Mouse (Mus musculus) activated CD4-positive, CD25-positive, alpha-beta regulatory T cell, adult 4 months (primary cell): ENCODE data around the gene Ppt2. TPM values are rescaled to one million over a fixed set of nuclear protein-coding genes. Genes with fewer than 3 reads are reported as not detected.
A peak's percentile ranks its signal among the peaks of the same experiment; 100 is the strongest.

Experiments
- ATAC-seq: one replicate; pipeline ENCODE4 v1.8.0; 2017
- polyA plus RNA-seq, 2 experiments: library from polyadenylated mRNA; unstranded; fragments of 100-300 nt; shearing (Covaris generic); gene quantifications; one replicate each; pipeline ENCODE4 v1.2.1; 2017

The Ppt2 gene
- polyA plus RNA-seq, 2 experiments from 2014 or later = 13.3 to 16.8 TPM

DNA sequence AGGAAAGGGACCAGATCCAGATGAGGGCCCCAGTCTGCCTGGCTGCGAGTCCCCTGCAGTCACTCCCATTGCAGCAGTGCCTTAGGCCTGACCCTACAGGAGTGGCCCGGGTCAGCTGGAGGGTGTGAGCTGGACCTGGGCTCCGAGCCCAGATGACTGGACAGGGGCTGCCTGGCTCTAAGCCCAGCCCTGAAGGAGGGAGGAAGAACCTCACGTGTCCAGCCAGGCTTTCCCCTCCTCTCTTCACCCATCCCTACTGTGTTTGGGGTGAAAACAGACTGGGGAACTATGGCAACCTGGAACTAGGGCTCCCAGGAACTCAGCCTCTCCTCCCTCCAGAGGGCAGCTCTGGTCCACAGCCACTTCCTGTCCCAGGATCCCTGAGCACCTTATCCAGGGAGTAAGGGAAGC, 27.3 kb upstream of the Ppt2 start:
- ATAC-seq = no peak

DNA sequence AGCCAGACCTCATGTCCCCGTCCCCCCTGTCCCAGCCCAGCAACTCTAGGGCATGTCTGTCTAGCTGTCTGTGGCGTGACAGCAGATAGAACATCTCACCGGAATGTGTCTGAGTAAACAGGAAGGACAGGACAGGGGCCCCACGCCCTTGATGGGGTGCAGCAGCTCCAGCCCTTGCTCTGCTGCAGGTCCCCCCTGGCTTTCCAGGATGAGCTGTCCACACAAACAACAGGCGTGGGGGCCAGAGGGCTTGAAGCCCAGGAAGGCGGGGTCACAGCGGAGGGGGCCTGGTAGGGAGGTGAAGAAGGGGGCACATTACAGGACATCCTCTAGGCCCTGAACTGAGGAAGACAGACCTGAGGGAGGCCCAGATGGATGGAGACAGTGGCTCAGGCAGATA, 26.9 kb upstream of the Ppt2 start:
- ATAC-seq = no peak

DNA sequence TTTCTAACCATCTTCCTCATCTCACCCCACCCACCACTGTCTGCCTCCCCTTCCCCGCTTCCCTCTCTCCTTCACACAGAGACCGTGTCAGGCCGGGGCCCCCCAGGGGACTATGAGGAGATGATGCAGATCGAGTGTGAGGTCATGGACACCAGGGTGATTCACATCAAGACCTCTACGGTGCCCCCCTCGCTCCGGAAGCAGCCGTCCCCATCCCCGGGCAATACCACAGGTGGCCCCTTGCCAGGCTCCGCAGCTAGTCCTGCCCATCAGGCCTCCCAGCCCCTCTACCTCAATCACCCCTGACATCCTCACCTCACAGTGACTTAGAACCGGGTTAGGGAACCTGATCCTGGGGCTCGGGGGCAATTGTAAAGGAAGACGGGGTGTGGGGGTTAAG, 26.1 kb upstream of the Ppt2 start:
- no peak for ATAC-seq

DNA sequence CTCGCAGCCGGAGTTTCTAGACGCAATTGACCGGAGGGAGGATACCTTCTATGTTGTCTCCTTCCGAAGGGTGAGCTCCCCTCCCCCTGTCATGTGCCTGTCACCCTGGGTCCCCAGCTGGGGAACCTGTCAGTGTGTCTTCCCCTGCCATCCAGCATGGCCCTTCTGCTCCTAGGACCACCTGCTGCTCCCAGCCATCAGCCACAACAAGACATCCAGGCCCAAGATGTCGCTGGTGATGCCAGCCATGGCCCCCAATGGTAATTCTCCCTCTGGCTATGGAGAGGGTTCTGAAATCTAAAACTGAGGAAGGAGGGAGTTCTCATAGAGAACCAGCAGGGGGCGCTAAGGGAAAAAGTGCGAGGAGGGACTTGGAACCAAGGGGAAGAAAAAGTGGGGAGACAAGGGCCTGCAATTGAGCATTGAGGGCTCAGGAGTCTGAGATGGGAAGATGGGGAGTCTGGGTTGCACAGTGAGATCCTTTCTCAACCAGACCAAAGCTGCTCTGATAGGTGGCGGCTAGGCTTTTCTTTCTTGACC, 25.5 kb upstream of the Ppt2 start:
- ATAC-seq = no peak

DNA sequence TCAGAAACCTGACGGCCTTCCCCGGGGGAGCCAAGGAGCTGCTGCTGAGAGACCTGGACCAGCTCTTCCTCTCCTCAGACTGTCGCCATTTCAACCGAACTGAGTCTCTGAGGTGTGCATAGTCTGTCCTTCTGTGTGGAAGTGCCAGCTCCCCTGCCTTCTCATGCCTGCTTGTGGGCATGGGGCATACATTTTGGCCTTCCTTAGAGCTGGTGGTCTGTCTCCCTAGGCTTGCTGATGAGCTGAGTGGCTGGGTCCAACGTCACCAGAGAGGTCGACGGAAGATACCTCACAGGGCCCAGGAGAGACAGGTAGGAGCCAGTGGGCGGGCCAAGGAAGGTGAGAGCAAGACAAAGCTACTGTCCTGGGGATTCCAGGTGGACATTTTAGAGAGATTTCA, 24.7 kb upstream of the Ppt2 start:
- no peak for ATAC-seq

DNA sequence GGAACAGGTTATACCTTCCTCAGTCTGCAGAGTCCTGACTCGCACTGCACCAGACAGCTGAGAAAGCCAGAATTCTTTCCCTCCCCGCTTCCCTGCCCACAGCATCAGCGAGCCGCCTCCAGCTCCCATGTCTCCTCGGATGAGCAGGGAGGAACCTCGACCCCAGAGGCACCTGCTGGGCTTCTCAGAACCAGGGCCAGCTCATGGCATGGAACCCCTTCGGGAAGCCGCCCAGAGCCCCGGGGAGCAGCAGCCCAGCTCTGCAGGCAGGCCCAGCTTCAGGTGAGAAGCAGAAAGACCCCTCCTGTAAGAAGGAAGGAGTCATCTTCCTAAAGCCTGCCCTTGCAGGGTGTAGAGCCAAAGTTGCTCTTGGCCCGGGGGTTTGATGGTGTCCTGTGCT, 24.2 kb upstream of the Ppt2 start:
- no peak for ATAC-seq

DNA sequence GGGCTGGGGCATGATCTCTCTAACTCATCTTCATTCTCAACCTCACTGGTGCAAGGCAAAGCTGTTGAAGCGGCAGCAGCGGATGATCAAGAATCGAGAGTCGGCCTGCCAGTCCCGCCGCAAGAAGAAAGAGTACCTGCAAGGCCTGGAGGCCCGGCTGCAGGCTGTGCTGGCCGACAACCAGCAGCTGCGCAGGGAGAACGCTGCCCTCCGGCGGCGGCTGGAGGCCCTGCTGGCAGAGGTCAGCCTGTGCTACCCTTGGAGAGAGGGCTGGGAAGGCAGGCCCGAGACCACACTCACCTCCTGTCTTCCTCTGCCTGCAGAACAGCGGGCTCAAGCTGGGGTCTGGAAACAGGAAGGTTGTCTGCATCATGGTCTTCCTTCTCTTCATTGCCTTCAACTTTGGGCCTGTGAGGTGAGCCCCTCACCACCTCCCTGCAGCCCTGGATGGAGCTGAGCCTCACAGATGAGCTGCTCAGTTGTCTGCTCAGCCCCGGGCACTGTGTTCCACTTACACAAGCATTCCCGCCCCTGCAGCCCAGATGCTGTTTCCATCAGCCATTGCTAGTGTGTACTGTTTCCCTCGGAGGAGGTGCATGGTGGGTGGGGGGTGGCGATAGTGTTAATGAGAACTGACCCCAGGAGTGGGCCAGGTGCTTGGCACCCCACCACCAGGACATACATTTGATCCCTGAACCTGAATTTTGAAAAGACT, 23.4 kb upstream of the Ppt2 start:
- no peak for ATAC-seq

DNA sequence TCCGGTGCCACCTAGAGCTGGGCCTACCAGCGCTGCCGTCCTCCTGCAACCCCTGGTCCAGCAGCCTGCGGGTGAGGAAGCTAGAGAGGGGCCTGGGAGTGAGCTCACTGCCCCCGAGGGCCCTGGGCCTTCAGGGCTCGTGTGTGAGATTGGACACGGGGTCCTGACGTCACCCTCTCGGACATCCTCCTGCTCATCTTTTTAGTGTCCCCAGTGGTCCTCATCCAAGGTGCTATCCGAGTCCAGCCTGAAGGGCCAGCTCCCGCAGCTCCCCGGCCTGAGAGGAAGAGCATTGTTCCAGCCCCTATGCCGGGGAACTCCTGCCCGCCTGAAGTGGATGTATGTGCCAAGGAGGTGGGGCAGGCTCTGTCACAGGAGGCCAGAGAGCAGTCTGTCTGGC, 22.5 kb upstream of the Ppt2 start:
- no peak for ATAC-seq

DNA sequence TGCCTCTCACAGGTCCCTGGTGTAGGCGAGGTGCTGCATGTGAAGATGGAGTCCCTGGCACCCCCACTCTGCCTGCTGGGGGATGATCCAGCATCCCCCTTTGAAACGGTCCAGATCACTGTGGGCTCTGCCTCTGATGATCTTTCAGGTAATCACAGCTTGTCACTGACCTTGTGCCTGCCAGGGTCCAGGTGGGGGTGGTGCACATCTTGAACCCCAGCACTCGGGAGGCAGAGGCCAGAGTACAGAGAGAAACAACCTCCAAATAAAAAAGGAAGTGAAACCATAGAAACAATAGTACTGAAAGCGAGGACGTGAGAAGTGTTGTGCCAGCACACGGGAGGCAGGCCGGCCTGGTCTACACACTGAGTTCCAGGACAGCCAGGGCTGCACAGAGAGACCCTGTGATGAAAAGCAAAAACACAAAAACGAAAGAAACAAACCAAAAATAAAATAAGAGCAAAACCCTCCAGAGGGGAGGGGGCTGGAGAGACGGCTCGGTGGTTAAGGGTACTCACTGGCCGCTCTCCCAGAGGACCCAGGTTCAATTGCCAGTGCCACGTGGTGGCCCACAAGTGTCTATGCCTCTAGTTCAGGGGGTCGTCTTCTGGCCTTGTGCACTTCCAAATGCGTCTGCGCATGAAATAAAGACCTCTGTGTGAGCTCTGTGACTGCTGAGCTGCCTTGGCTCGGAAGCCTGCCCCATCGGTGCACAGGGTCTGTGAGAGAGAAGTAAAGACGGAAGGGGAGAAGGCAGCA, 21.0 kb upstream of the Ppt2 start:
- ATAC-seq = no peak

DNA sequence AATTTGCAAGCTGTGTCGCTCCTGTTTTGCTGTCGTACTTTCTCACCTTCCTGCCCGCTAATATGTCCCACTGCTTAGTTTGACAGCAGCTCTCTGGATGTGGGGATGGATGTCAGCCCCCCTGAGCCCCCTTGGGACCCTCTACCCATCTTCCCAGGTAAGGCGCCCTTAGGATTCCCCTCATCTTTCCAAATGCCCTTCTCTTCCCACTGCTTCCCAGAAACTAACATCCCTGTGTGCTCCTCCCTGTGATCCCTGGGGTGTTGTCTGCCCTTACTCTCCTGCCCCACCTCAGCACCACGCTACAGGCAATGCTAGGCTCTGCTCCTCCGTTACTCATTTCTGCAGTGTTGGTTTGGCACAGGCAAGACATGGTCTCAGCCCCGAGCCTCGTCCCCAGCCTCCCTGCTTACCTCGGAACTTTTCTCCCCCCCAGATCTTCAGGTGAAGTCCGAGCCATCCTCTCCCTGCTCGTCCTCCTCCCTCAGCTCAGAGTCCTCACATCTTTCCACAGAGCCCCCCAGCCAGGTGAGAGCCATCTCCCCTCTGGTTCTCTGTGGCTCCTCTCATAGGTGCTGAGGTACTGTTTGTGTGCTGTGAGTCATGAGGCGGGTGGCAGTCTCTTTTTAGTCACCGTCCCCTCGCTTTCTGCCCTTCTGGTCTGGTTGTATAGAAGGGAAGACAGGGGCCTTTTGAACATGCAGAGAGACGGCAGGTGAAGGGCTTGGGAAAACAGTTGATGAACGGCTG, 20.0 kb upstream of the Ppt2 start:
- no peak for ATAC-seq

DNA sequence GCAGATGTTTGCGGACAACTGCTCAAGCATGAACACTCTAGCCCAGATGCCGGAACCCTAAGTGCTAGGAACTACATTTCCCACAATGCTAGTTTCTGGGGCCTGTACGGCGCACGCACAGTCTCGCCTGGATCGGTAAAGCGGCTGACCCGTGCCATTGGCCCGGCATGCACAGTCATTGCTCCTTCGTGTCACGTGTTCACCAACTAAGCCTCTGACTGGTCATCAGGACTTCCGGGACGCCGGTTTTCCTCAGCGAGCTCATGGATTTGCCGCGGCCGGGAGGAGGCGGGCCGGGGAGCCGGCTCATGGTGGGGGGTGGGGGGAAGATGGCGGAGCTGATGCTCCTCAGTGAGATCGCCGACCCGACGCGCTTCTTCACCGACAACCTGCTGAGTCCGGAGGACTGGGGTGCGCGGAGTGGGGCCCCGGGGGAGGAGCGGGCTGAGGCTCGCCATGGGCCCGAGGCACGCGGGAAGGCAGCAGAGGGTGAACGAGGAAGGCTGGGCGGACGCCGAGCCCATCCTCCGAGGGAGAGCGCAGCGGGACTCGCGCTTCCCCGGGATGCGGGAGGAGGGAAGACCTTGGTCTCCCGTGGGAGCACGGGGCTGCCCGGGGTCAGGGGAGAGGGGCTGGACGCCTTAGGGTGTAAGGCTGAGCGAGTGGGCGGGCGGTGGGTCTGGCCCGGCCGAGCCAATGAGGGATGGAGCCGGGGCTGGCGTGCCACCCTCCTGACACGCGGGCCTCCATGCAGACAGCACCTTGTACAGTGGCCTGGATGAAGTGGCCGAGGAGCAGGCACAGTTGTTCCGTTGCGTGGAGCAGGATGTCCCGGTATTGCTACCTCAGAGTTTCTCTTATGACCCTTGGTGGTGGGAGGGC, 18.8 kb upstream of the Ppt2 start, which contains the start of gene Atf6b:
TSS of gene Atf6b (plus strand) at position 241 of the 882 bp plus-strand sequence.
- peak; percentile 98 for ATAC-seq

DNA sequence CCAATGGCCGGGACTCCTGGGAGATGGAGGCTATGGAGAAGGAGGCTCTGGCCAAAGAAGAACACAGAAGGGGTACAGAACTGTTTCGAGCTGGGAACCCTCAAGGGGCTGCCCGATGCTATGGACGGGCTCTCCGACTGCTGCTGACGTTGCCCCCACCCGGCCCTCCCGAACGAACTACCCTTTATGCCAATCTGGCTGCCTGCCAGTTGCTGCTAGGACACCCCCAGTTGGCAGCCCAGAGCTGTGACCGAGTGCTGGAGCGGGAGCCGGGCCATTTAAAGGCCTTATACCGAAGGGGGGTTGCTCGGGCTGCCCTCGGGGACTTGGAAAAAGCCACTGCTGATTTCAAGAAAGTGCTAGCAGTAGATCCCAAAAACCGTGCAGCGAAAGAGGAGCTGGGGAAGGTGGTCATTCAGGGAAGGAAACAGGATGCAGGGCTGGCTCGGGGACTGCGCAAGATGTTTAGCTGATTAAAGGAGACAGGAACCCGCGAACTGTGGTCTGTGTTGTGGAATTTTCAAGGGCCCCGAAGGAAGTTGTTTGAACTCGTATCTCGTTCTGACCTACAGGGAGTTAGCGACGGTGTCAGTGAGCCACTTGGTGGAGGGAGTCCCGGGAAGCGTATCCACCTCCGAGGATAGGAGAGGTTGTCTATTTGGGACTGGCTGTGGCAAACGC, 17.7 kb upstream of the Ppt2 start:
- ATAC-seq = no peak

DNA sequence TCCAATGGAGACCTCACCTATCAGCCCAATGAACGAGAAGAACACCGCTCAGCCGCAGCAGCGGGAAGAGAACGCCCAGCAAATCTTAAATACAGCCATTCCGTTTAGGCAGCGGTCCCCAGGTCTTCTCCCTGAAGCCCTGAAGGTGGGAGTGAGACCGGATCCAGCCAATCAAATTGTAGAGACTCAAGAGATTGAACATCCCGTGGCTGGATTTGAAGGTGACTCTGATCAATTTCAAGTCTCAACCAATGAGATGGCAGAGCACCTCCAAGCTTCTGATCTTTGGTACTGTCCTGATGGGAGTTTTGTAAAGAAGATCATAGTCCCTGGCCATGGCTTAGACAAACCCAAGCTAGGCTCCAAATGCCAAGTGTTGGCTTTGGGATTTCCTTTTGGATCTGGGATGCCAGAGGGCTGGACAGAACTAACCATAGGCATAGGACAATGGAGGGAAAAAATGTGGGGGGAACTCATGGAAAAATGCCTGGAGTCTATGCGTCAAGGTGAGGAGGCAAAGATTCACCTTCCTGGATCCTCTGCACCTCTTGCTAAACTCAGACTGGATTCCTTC, 17.0 kb upstream of the Ppt2 start:
- no peak for ATAC-seq

DNA sequence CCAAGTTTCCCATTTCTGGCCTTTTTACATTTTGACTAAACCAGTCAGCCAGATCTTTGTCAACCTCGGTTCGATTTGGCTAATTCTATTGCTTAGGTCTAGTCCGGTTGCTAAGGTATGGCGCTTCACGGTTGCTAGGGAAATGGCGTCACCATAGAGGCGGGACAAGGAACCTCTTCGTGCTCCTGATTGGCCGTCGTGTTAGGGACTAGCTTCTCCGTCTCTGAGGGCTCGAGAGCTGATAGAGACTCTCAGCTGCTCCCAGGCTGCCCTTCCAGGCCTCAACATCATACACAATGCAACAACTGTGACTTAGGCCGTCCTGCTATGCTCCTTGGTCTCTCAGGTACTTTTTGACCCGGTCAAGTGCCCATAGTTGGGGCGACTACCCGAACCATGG, 16.3 kb upstream of the Ppt2 start, which contains the start of gene Fkbpl:
TSS of gene Fkbpl (plus strand) at position 157 of the 400 bp plus-strand sequence.
- ATAC-seq = peak; percentile 73

DNA sequence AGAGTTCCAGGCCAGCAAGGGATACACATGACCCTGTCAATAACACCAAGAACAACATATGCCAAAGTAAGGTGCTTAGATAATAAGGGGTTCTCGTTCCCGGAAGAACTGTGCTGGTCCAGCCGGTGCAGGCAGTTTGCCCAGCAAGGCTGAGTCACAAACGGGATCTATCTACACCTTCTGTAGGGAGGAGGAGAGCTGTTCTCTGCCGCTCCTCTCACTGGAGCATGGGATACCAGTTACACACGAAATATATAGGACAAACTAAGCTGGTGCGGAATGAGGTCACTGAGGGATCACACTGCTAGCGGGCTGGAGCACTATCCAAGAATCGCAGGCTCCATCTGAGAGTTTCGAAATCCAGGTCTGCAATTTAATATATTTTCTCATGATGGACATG, 15.6 kb upstream of the Ppt2 start:
- ATAC-seq = no peak

DNA sequence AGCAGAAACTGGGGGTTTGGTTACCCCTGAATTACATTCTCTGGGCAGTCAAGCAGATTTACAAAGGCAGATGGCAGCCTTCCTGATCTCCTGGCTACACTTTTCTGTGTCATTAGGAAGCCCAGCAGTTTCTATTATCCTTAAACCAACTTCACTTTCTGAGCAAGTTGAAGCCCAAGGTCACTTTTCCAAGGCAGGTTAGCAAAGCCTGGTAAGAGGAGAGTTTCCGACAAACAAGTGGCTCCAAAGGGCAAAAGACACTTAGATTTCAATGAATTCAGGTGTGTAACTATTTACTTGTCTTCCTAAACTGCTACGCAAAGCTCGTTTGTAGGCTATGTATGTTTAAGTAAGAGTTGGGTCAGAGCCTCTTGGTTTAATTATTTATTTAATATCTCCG, 15.1 kb upstream of the Ppt2 start:
- ATAC-seq = no peak

DNA sequence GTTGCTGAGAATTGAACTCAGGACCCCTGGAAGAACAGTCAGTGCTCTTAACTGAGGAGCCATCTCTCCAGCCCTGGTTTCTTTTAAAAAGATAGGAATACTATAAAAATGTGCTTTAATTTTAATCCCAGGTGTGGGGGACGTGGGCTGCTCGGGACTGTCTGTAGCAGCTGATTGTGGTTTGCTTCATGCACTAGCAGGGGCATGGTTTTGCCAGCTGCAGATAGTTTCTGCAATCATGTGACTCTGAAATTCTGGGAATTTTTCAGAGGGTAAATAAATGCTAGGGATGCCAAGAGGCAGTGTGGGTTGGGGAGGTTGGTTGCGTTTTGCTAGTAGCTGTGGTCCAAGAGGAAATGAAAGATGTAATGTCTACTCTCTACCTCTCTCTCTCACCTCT, 13.6 kb upstream of the Ppt2 start:
- no peak for ATAC-seq

DNA sequence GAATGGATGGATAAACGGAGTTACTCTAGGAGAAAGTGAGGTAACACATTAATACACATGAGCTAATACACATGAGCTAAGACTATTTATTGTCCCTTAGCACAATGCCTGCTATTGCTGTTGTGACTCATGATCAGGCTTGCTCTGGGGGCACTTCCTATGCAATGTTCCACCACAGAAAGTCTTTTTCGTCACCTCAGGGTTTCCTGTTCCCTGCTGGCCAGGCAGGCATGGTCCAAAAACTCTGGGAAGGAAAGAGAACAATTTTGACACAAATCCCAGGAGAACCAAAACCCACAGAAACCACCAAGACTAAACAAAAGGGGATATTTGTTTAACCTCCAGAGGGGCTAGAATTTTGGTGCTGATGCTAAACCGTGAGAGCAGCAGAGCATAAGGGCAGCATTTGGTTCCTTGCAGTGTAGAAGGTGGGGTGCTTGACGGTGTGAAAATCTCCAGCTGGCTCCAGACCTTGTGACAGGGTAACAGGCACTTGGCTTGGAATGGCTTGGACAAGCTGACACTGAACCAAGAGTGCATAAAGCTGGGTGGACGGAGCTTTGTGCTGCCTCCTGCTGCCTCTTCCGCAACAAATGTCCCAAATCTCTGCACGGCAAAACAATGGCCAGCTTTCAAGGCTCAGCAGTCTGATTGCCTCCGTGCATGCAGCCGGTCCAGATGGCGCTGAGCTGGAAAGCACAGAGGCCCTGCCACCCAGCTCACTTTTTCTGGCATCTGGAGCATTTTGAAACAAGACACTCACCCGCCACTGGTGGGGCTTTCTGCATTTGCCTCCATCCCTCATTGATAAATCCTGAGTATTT, 12.7 kb upstream of the Ppt2 start:
- no peak for ATAC-seq

DNA sequence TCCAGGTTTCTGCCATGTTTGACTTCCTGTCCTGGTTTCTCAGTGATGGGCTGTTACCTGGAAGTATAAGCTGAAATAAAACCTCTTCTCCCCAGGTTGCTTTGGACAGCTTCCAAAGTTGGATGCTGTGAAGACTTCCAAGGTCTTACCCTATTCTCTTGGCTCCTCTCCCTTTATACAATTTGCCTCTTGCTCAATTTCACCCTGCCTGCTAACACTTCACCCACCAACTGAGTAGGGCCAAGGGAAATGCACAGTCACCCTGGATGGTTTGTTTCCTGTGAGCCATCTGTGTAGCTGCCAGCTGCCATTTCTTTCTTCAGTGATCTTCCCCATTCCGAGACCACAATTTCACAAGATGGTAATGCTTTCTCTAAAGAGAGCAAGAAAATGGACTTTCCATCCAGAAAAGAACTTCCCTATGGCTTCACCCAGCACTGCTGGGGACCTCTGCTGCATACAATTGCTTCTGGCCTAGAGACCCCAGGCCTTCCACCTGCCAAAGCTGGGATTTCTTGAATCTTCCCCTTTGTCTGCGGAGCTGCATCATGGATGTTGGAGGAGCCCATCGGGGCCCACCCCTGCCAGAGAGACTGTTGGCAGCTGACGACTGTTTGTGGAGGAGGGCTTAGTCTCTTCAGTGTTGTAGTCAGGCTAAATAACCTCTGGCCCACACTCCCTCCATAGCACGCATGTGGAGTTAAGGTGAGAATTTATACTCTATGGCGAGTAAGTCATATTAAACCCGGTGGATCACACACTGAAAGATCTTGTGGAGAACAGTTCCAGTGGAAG, 11.3 kb upstream of the Ppt2 start:
- ATAC-seq = no peak
